Mouse (Mus musculus) cortical plate, adult 2 months (tissue): ENCODE measurements around the gene Pygo2. TPM values are rescaled to one million over a fixed set of nuclear protein-coding genes. Genes with fewer than 3 reads are reported as not detected.

ENCODE experiments used
- H3K27ac ChIP-seq: fragments of 200-500 bp; 2 replicates; pipeline ENCODE4 v1.5.1; 2012; ENCODE audit warnings: low read length, control low read depth, inconsistent platforms; ENCODE audit not compliant: insufficient read depth
- H3K4me1 ChIP-seq: fragments of 200-500 bp; 2 replicates; pipeline ENCODE4 v1.6.1; 2011; ENCODE audit warnings: low read length; ENCODE audit not compliant: control insufficient read depth, insufficient read depth
- H3K4me3 ChIP-seq: fragments of 200-500 bp; 2 replicates; pipeline ENCODE4 v1.5.1; 2011; ENCODE audit warnings: mild to moderate bottlenecking, low read length, control low read depth; ENCODE audit not compliant: insufficient read depth
- CTCF ChIP-seq: fragments of 200-500 bp; IDR thresholded peaks from 2 replicates; pipeline ENCODE4 v1.5.1; 2011; ENCODE audit warnings: mild to moderate bottlenecking, control low read depth, low read length; ENCODE audit not compliant: insufficient read depth; ENCODE audit errors: extremely low read depth
- POLR2A ChIP-seq: fragments of 200-500 bp; IDR thresholded peaks from 2 replicates; pipeline ENCODE4 v1.6.1; 2011; ENCODE audit warnings: mild to moderate bottlenecking, low read length, control low read depth; ENCODE audit not compliant: insufficient read depth; ENCODE audit errors: extremely low read depth
- polyA plus RNA-seq: library from polyadenylated mRNA; depleted of rRNA; stranded (reverse); fragments of >200 nt; gene quantifications from 2 replicates; pipeline ENCODE4 v1.2.3, GENCODE M21; 2012

Pygo2 gene
- polyA plus RNA-seq, 1 experiment: 47.2 TPM

- no peak within 1 kb of the TSS for H3K27ac ChIP-seq
- no peak within 1 kb of the TSS for H3K4me3 ChIP-seq
- TF ChIP-seq POLR2A: no peak
- TF ChIP-seq CTCF: no peak
- no peaks in the 10 kb centered on the region; the same call in 1 of the 2 replicates for H3K4me1 ChIP-seq
Observed at GRCm38 (mm10) chr3:89454401-89455177, 24.6 kb downstream of the Pygo2 start, which contains the start of gene Pmvk. TSS of gene Pmvk (plus strand) at chr3:89454541.

GRCm38 (mm10) chr3:89455786-89456285, 25.8 kb downstream of the Pygo2 start:
- no peak overlapping the region for H3K27ac ChIP-seq
- no peaks in the 10 kb centered on the region; the same call in 1 of the 2 replicates for H3K4me1 ChIP-seq
- TF ChIP-seq POLR2A (no peak), CTCF (no peak)
- H3K4me3 ChIP-seq: no peak overlapping the region

DNA sequence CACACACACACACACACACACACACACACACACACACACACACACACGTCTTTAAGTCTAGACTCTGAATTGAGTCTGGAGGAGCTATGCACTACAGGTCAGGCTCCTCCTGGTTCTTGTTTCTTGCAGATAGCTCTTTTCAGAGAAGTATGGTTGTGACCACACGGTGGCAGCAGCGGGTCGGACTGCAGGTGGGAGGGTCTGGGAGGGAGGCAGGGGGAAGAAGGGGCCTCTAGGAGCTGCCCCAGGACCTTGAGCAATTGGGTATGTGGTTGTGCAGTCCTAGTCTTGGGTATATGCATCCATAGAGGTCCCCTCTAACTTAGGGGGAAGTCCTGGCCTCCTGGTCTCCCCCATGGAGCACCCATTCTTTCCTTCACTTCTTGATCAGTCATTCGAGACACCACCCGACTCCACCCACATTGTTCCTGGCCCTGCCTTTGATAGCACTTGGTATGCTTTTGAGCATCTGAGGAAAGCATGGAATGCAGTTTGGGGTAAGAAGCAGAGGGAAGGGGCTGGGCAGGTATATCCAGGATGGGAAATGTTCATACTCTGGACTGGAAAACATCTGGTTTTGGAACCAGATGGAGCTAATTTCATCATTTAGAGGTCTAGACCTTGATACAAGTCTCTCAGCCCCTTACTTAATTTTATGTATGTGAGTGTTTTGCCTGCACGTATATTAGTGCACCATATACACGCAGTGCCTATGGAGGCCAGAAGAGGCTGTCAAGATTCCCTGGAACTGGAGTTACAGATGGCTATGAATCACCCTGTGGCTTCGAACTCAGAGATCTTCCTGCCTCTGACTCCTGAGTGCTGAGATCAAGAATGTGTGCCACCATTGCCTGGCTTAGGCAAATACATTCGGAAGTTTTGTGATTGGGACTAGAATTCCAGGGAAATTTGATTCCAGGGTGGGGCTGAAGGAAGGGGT, 27.0 kb downstream of the Pygo2 start:
- Histone ChIP-seq H3K4me1 (no peaks in the 10 kb centered on the region), H3K4me3 (no peak overlapping the region), H3K27ac (no peak overlapping the region)
- no peak for TF ChIP-seq POLR2A
- TF ChIP-seq CTCF: peak; percentile 61

DNA sequence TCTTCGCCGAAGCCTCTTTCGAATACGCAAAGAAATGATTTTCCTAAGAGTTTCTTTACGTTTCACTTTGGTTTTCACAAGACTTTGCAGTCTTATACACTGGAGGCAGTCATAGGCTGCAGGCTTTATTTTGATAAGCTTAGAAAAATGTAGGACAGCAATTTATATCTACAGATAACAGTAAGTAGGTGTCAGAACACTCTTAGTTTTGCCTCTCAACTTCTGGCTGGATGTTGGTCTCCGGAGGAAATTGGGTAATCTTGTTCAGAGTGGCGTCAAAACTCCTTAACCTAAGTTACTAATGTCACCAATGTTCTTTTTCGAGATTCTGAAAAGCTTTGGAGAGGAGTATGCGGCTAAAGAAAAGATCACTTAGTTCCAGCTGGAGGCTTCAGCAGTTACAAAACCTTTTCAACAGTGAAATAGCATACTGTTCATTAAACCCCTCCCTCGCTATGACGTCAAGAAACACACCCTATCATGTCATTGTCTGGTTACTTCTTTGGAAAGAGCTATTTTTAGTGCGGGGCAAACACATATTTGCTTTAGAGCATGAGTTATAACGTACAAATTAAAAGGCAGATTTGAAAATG, 28.5 kb downstream of the Pygo2 start:
- no peak overlapping the region for H3K27ac ChIP-seq
- no peak for TF ChIP-seq POLR2A
- TF ChIP-seq CTCF: no peak
- H3K4me1 ChIP-seq: no peaks in the 10 kb centered on the region

DNA sequence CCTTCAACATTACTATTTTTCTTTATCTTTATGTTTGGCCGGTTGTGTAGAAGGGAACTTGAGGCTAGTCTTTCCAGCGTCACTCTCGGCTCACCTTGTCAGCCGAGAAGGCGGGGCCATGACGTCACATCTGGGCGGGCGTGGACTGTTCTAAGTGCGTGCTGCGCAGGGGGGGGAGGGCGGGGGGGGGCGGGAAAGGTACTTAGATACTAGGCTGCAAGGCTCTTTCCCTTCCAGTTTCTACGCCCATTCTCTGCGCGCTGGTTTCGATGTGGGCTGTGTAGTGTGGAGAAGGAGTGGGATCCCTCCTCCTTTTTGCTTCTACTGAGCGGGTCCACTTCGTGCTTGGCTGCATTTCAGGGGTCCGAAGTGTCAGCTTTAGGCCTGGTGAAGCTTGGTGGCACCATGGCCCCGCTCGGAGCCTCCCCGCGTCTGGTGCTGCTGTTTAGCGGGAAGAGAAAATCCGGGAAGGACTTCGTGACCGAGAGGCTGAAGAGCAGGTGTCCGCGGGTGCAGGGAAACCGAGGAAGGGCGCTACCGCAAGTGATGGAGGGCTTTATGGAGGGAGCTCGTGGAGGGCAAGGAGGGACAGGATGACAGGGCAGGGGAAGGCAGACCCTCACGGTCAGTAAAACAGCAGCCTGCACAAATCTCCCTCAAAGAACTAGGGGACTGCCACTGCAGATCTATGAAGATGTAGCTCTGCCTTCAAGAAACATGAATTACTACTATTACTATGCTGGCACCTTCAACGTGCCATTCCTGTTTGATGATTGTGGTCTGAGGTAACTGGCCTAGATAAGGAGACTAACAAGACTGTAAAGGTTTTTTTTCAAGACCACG, 29.2 kb downstream of the Pygo2 start:
- no peaks in the 10 kb centered on the region for H3K4me1 ChIP-seq
- H3K27ac ChIP-seq: no peak overlapping the region; the same call in 1 of the 2 replicates
- TF ChIP-seq CTCF (no peak), POLR2A (peak; percentile 85)
- peak overlapping the region; percentile 48 for H3K4me3 ChIP-seq

More for the DNA sequence above, 28.5 kb downstream of the Pygo2 start:
- H3K4me3 ChIP-seq: peak overlapping the region; percentile 48; the same call in 1 of the 2 replicates

GRCm38 (mm10) chr3:89468268-89468667, 38.3 kb downstream of the Pygo2 start:
- Histone ChIP-seq H3K4me1 (no peaks in the 10 kb centered on the region), H3K4me3 (no peak overlapping the region), H3K27ac (no peak overlapping the region)
- TF ChIP-seq POLR2A: no peak
- no peak for TF ChIP-seq CTCF

DNA sequence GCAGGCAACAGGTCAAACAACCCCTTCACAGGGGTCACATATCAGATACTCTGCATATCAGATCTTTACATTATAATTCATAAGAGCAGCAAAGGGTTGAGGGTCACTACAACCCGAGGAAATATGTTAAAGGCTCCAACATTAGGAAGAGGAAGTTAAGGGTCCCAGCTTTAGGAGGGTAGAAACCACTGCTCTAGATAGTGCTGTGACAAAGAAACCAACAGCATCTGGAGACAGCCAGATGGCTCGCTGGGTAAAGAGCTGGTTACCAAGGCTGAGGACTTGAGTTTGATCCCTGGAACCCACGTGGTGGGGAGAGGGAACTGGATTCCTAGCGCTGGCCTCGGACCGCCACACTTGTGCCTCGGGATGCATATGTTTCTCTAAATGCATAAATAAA, 42.3 kb downstream of the Pygo2 start:
- Histone ChIP-seq H3K4me1 (no peaks in the 10 kb centered on the region), H3K4me3 (no peak overlapping the region), H3K27ac (no peak overlapping the region)
- TF ChIP-seq POLR2A (no peak), CTCF (no peak)

GRCm38 (mm10) chr3:89473838-89474237, 43.8 kb downstream of the Pygo2 start:
- TF ChIP-seq CTCF (no peak), POLR2A (no peak)
- Histone ChIP-seq H3K4me1 (no peaks in the 10 kb centered on the region), H3K27ac (no peak overlapping the region)

More at GRCm38 (mm10) chr3:89473838-89474237, 43.8 kb downstream of the Pygo2 start:
- H3K4me3 ChIP-seq: no peak overlapping the region
